Mouse (Mus musculus): Measurements from ENCODE around the gene Tsc1.

Tsc1 gene

DNA sequence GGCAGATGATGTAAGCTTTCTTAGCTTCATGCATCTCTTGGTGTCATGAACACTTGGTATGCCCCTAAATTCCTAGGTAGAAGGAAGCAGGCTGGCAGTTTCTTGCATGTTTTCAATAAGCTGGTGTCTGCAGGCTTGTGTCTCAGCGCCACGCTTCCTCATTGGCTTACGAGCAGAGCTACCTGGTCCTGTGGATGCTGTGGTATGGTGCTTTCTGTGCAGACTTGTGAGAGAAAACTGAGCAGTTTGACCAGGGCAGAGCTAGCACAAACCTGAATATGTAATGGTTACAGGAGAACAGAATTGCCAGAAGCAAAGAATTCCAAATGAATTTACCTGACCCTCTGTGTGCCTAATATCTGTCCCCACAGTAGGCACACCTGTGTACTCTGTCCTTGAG is 2.1 kb downstream of the Tsc1 start:
- DNase-seq (ENCODE audit: low spot score in 2 of 2), result no peak

GRCm38 (mm10) chr2:28650526-28650925 is 9.5 kb downstream of the Tsc1 start:
- DNase-seq (ENCODE audit: low spot score in 2 of 2), result no peak

- peak in 1 of 2 experiments; percentile 46 for DNase-seq (ENCODE audit: low spot score in 2 of 2)
These were observed 12.3 kb downstream of the Tsc1 start for GRCm38 (mm10) chr2:28653351-28653750.

GRCm38 (mm10) chr2:28654295-28654694 is 13.3 kb downstream of the Tsc1 start:
- DNase-seq (ENCODE audit: low spot score in 2 of 2), result no peak

DNA sequence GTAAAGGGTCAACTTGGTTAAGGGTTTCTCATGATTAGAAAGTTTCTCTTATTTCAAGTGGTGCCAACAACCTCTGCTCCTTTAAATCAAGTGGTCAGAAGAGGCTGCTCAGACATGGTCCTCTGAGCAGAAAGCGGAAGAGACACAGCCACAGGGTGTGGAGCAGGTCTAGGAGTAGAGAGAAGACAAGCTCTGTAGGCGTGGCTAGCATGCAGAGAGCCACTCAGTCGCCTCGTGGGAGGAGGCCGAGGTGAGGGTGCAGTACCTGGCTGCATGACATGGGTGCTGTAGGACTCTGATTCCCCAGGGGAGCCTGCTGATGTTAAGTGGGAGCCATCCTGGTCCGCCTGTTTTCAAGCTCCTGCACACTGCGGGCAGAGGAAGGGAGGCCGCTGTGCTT is 15.2 kb downstream of the Tsc1 start:
- DNase-seq (ENCODE audit: low spot score in 2 of 2), result no peak

- DNase-seq (ENCODE audit: low spot score in 2 of 2), result no peak
These were observed 21.9 kb downstream of the Tsc1 start for GRCm38 (mm10) chr2:28662891-28663290.

GRCm38 (mm10) chr2:28665818-28666217 is 24.8 kb downstream of the Tsc1 start:
- no peak for DNase-seq (ENCODE audit: low spot score in 2 of 2)

- no peak for DNase-seq (ENCODE audit: low spot score in 2 of 2)
These were observed 30.4 kb downstream of the Tsc1 start for GRCm38 (mm10) chr2:28671438-28671837.

GRCm38 (mm10) chr2:28676005-28676404 is 35.0 kb downstream of the Tsc1 start:
- DNase-seq (ENCODE audit: low spot score in 2 of 2), result no peak

GRCm38 (mm10) chr2:28680710-28681109 is 39.7 kb downstream of the Tsc1 start:
- peak in 1 of 2 experiments; percentile 36 for DNase-seq (ENCODE audit: low spot score in 2 of 2)

DNA sequence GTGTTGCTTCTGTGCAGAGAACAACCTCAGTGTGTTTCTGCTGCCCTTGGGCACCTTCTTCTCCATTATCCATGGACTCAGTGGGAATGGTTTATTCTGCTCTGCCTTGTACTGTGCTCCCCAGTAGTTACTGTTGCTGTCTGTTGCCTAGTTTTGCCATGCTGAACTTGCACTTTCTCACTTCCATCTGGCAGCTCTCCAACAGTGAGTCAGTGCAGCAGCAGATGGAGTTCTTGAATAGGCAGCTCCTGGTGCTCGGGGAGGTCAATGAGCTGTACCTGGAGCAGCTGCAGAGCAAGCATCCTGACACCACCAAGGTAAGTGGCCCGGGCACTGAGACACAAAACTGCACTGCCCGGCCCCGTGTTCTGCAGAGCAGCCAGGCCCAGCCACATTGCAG is 40.7 kb downstream of the Tsc1 start:
- DNase-seq (ENCODE audit: low spot score in 2 of 2), result peak; percentile 28 to 68

DNA sequence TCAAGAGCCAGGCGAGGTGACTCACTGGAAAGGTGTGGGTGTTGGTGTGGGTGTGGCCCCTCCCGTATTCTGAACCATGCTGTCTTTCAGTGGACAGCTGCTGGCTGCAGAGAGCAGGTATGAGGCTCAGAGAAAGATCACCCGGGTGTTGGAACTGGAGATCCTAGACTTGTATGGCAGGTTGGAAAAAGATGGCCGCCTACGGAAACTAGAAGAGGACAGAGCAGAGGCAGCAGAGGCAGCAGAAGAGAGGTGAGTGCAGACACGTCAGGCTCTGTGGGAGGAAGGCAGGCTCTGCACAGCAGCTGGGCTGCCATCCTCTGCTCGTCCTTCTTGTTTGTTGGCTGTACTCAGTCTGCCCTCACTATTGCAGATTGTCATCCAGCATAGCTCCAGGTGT is 44.9 kb downstream of the Tsc1 start:
- peak; percentile 48 to 57 for DNase-seq (ENCODE audit: low spot score in 2 of 2)

GRCm38 (mm10) chr2:28688431-28688830 is 47.4 kb downstream of the Tsc1 start:
- DNase-seq (ENCODE audit: low spot score in 2 of 2), result no peak

- DNase-seq (ENCODE audit: low spot score in 2 of 2), result peak in 1 of 2 experiments; percentile 25
These were observed 51.7 kb downstream of the Tsc1 start for GRCm38 (mm10) chr2:28692692-28693091.

DNA sequence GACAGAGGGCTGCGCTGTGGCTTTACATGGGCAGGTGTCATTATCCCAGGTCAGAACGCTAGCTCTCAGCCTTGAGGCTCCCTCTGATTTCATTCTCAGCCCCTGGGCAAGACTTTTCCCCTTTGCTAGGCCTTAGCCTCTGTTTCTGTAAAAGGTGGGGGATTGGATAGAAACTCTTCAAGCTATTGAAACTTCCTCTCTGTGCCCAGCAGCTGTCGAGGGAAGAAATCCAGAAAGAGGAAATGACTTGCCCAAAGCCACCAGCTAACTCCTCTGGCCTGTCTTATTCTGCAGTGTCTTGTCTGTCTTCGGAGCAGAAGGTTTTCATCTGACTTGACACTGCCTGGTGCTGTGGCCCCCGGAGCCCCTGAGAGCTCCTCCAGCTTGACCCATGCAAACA is 57.5 kb downstream of the Tsc1 start:
- no peak for DNase-seq (ENCODE audit: low spot score in 2 of 2)

- peak; percentile 42 to 83 for DNase-seq (ENCODE audit: low spot score in 2 of 2)
These were observed 58.6 kb downstream of the Tsc1 start, which contains the start of the genes Spaca9 and Ak8 for GRCm38 (mm10) chr2:28699361-28700335. TSS of gene Spaca9 (minus strand) at chr2:28699727. TSS of gene Ak8 (plus strand) at chr2:28700164.

- DNase-seq (ENCODE audit: low spot score in 2 of 2), result no peak
These were observed 60.7 kb downstream of the Tsc1 start for GRCm38 (mm10) chr2:28701646-28702262.

- DNase-seq (ENCODE audit: low spot score in 2 of 2), result no peak
These were observed 65.1 kb downstream of the Tsc1 start for GRCm38 (mm10) chr2:28706106-28706636.

GRCm38 (mm10) chr2:28706787-28707186 is 65.8 kb downstream of the Tsc1 start:
- DNase-seq (ENCODE audit: low spot score in 2 of 2), result no peak

DNA sequence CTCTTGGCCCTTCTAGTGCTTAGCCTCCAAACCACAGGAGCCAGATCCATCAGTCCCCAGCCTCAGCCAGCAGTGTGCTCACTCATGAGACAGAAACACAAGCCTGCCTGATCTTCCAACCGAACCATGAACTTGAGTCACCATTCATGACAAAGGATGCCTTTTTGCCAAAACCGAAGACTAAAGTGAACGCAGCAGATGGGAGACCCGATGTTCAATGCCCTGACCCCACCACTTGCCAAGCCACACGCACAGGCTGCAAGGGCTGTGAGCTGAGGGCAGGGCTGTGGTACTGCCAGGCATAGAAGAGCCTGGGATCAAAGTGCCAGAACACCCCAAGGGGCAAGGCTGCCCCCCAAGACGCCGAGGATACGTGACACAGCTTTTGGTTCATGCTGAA is 72.0 kb downstream of the Tsc1 start:
- no peak for DNase-seq (ENCODE audit: low spot score in 2 of 2)

DNA sequence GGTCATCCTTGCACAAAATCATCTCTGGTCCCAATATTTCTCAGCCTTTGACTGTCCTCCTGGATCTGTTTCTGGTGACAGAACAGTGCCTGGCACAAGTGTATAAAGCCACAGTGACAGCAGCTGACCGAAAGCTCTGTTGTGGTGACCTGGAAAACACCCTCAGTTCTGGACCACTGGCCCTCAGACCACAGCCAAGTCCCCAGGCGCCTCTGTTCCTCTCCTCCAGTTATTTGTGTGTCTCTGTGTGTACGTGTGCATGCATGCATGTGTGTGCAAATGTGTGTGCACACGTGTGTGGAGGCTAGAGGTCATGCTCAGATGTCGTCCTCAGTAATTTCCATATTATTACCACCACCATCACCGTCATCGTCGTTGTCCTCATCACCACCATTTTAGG is 81.4 kb downstream of the Tsc1 start:
- no peak for DNase-seq (ENCODE audit: low spot score in 2 of 2)

DNA sequence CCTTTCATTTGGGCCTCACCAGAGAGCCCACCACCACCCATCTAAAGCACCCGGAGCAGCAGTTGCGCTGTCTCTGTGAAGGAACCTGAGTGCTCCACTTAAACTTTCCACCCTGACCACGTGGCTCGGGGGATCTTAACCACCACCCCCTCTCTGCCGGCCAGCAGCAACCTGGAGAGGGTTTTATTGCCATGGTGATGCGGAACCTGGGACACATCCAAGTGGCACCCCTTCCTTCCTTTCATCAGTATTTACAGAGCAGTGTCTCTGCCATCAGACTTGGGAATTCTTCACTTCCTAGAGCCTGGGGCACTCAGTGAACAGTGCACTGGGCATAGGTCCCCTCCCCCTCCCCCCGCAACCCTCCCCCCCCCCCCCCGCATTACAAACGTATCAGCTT is 82.9 kb downstream of the Tsc1 start:
- DNase-seq (ENCODE audit: low spot score in 2 of 2), result no peak

Measured in left cerebral cortex, adult 9 months (tissue).